Mouse (Mus musculus) G1E (cell line): ENCODE data around the gene Foxk1.

Source experiments
- CTCF ChIP-seq: IDR thresholded peaks from 2 replicates; pipeline ENCODE4 v1.5.1; 2012; ENCODE audit warnings: low read depth, low read length, inconsistent platforms, mixed read lengths
- GATA1 ChIP-seq: IDR thresholded peaks from 2 replicates; pipeline ENCODE4 v1.6.1; 2012; ENCODE audit warnings: borderline replicate concordance, low read length, inconsistent platforms, mixed read lengths
- GATA2 ChIP-seq: IDR thresholded peaks from 2 replicates; pipeline ENCODE4 v1.6.1; 2012; ENCODE audit warnings: low read depth, low read length, inconsistent platforms, borderline replicate concordance
- POLR2AphosphoS5 ChIP-seq: IDR thresholded peaks from 2 replicates; pipeline ENCODE4 v1.6.1; 2012; ENCODE audit warnings: low read depth, low read length, inconsistent platforms; ENCODE audit not compliant: insufficient replicate concordance
- TAL1 ChIP-seq: conservative IDR thresholded peaks from 2 replicates; pipeline ENCODE4 v1.6.1; 2012; ENCODE audit warnings: low read depth, low read length, inconsistent platforms, mixed read lengths

DNA sequence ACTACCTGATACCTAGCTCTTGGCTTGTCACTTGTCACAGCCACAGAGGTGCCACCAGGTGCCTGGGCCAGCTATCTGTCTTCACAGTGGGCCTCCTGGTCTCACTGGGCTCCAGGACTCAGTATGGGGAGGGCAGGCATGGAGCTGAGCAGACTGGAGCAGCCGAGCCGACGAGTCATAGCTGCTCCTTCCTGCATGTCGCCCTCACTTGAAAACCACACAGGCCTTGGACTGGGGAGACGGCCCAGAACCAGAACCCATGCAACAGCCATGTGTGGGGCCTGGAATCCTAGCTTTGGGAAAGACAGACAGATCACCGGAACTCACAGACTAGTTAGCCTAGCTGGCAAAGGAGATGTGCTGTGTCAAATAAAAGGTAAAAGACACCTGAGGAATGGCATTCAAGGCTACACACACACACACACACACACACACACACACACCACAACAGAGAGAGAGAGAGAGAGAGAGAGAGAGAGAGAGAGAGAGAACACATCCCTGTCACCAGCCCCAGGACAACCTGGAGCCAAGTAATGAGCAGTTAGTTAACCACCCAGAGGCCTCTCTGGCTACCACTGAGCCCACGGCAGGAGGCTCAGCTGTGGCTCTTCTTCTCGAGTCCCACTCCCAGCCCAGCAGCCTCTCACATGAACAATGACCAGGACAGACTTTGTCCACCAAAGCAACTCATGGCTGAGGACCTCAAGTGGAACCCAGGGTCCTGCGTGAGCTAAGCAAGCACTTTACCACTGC lies 88.8 kb downstream of the Foxk1 start:
- no peak for TF ChIP-seq CTCF
- TF ChIP-seq GATA1 = no peak
- no peak for TF ChIP-seq POLR2AphosphoS5
- TF ChIP-seq TAL1 = no peak
- no peak for TF ChIP-seq GATA2
